Mouse (Mus musculus): Measurements from ENCODE around the gene Aatf. TPM values are rescaled to one million over a fixed set of nuclear protein-coding genes. Genes with fewer than 3 reads are reported as not detected.

The Aatf gene
- total RNA-seq, 2 experiments from 2014 or later = 10.8 to 14.9 TPM

DNA sequence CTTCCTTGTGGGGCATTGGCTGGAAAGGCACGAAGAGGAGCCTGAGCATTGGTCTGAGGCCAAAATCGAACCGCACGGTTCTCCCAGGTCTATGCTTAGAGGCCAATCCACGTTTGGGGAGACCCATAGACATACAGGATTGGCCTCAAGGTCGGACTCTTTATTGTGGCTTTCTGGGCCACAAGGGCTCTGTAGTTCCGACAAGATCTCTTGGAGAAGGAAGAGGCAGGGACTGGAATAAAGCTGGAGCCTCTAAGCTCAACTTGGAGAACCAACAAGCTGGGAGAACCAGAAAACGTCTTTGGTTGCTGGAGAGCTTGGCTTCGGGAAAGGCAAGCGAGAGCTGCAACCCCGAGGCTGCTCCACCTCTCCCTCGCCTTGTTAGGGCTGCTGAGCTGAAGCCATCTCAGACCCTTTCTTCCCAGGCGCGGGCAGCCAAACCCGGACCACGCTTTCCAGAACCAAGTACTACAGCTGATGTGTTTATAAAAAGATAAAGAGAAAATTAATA, 10.1 kb upstream of the Aatf start:
- no peak for DNase-seq
- intact Hi-C loops (cut with DNase I) = loop anchor here (10.0 kb wide), 1 partner anchor 271 kb away; no protein-coding TSS in a partner anchor

DNA sequence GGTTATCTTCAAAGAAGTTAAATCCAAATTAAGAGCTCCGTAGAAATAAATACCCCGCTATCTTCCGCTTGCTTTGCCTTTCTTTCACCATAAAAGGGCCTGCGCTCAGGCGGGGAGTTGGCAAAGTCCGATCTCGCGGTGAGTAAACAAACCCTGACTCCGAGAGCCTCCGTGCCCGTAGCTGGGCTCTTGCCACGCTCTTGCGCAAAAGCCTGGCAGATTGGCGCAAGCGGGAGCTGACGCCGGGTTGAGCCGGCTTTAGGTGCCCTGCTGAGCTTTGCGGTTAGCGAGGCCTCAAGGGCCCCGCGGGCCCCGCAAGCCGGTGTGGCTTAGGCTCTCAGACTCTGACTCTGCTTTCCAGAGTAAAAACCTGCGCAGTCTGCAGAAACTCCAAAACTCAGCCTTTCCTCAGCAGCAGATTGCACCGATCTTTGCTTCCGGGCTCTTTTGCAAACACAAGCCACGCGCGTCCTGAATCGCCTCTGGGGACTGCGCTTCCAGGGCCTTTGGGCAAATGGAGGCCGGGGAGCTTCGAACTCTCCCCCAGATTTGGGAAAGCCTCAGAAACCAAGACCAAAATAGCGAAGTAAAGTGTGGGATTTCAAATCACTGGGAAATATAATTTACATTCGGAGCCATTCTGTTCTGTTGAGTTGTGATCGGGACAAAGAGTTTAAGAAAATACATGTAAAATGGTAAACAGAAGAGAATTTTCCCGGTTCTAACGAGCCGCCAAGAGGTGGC, 9.4 kb upstream of the Aatf start:
- intact Hi-C loops (cut with DNase I) = loop anchor here (10.0 kb wide), 1 partner anchor 272 kb away; no protein-coding TSS in a partner anchor
- peak; percentile 67 to 75 for DNase-seq

DNA sequence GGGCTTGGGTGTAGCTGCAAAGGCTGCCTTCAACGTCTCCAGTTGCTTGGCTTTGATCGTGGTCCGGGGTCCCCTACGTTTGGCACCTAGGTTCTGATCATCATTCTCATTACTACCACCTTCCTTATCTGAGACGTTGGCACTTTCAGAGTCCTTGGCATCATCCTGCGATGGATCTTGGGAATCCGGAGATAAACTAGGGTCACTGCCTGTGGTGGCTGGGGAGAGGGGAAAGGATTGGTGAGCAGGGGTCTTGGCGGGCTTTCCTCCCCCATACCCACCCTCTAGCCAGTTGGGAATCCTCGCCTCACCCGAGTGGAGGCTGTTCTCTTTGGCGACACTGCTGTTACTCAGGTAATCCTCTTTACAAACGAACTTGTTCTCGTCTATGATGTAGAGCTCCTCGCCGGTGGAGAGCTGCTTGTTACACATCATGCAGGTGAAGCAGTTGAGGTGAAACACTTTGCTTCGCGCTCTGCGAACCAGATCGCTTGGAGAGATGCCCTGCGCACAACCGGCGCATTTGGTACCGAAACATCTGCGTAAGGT, 8.5 kb upstream of the Aatf start:
- DNase-seq = no peak
- intact Hi-C loops (cut with DNase I) = loop anchor here (10.0 kb wide), 1 partner anchor 273 kb away; no protein-coding TSS in a partner anchor

DNA sequence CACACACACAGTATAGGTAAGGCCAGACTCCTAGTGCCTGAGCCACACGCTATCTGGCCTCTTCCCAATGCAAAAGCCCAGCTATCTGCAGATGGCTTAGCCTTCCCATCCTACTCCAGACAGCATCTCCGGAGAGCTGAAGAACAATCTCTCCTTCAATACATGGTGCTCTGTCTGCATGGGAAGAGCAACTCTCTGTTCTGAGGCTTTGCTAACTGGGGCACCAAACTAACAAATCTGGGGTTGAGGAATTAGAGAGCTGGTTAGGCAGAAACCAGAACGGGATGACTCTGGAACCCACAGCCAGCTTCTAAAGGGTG, 7.7 kb upstream of the Aatf start:
- intact Hi-C loops (cut with DNase I) = loop anchor here (10.0 kb wide), 1 partner anchor 274 kb away; no protein-coding TSS in a partner anchor
- DNase-seq = no peak

DNA sequence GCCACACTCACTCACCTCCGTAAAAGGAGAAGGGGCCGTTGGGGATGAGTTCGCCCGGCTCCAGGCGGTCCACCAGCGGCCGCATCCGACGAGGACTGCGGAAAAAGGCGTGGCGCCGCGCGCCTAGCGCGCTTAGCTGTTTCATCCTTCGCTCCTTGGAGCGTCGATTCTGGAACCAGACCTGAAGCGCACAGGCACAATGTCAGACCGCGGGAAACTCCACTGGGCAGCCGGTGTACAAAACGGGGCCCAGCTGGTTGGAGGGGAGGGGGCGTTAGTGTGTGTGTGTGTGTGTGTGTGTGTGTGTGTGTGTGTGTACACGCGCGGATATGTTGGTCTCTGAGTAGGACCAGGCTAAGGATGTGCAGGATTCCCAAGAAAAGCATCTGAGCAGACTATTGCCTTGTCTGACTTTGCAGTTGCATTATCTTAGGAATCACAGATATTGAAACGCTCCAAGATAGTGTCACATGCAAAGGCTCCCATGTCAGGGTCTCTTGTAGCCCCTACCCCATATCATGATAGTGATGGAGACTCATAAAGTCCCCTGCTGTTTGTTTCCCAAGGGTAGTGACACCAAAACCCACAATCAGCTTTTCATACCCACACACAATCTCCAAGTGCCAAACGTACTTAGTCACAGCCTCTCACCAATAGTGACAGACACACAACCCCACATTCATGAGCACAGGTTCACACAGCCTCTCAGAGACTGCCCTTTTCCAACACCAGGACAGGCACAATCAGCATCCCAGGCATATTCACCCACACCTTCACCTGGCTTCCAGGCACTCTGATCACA, 7.1 kb upstream of the Aatf start:
- intact Hi-C loops (cut with DNase I) = loop anchor here (10.0 kb wide), 1 partner anchor 274 kb away; no protein-coding TSS in a partner anchor
- no peak for DNase-seq

DNA sequence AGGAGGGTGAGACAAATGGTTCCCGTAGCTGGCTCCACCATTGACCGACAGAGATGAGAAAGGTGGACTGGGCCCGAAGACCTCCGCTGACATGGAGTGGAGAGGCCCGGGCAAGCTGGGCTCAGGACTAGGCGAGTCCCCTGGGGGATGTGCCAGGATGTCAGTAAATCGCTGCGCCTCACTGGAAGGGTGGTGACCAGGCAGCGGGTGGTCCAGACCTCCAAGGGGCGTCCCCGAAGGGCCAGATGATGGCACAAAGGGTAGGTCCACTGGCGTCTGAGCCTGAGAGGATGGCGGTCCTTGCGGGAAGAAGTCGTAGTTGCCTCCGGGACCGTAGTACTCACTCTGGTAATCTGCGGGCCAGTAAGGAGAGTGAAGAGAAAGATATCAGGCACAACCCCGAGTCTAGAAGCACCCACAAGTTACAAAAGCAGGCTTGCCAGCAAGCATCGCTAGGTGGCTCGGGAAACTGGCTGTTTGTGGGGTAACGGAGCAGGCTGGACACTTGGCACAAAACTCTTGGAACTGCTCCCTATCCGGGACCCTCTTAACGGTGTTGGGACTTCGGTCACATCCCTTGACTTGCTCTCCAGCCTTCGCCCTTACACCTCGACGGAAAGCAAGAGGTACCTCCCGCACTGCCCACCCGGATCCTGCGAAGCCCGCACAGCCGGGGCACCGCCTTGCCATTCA, 6.4 kb upstream of the Aatf start:
- DNase-seq = no peak
- intact Hi-C loops (cut with DNase I) = loop anchor here (10.0 kb wide), 1 partner anchor 275 kb away; no protein-coding TSS in a partner anchor

DNA sequence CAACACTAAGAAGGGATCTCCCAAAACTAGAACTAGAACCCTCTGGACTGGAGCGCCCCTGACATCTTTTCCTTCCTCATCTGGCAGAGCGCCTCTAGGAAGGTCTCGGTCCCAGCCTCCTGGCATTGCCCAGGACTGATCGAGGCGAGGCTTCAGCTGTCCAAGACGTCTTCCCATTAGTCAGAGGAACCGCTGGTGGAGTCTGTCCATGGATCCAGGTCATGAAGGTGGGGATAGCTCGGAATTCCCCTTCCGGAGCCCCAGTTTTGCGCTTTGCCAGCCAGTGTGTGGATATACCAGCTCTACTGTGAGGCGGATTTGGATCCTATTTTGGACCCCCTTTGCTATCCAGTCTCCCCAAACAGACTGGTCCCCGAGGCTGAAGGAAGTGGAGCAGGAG, 5.7 kb upstream of the Aatf start:
- intact Hi-C loops (cut with DNase I) = no loop called here

DNA sequence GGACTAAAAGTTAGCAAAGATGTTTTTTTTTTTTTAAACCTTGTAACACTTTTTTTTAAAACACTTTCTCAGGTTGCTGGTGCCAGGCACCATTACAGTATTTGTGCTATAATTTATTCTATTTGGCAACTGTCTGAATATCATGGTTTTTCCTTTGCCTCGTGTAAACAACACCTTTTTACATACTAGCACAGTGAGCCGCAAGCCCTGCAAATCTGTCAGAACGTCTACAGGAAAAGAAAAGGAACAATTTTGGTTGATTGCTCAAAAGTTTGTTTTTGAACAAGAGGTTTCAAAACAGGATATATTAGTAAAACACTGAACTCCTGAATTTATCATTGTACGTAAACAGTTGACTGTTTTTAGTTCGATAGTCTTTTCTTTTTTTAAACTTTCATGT, 4.9 kb upstream of the Aatf start:
- intact Hi-C loops (cut with DNase I) = no loop called here
- no peak for DNase-seq

More for the DNA sequence above, 5.7 kb upstream of the Aatf start:
- DNase-seq = no peak

DNA sequence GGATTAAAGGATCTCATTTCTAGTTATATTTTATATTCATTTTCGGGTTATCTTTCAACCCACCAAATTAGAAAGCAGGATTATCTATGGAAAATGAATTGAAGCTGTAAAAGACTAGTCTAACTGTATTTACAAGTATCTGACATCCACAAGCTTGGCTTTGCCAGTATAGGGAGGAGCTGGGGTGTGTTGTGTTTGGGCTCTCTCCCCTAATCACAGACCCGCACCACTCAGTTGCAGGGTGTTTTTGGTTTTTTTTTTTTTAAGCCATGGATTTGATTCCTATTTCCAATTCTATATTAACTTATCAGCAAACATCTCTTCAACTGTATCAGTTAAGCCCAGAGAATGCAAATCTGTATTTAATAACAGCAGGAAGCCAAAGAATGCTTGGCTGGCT, 4.1 kb upstream of the Aatf start:
- intact Hi-C loops (cut with DNase I) = no loop called here
- DNase-seq = no peak

DNA sequence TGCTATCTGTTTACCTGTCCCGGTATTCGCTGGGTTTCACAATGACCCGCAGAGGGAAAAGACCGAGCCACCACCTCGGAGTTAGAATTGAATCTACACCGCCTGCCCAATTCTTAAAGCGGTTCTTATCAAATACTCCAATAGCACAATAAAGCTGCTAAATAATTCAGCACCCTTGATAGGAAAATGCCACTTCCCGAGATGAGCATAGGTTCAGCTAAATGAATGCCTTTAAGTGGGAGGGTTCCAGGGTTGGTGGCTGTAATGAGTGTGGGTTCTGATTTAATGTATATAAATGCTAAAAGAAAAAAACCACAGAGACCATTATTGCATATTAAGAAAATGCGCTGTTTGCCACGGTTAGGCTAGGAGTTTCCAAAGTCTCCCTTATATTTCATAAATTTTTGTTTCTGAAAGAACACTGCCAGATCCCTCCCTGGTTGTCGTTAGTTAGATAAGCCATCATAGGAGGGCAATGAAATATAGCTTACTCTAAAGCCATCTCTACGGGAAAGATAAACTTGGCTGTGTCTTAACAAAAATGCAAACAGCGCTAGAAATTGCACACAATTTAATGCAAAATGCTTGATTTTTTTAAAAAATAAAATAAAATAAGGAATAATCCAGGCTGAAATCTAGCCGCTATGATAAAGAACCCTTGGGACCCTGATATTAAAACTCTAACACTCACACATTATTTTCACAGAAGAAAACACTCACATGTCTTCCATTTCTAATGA, 3.3 kb upstream of the Aatf start:
- intact Hi-C loops (cut with DNase I) = no loop called here
- DNase-seq = no peak

DNA sequence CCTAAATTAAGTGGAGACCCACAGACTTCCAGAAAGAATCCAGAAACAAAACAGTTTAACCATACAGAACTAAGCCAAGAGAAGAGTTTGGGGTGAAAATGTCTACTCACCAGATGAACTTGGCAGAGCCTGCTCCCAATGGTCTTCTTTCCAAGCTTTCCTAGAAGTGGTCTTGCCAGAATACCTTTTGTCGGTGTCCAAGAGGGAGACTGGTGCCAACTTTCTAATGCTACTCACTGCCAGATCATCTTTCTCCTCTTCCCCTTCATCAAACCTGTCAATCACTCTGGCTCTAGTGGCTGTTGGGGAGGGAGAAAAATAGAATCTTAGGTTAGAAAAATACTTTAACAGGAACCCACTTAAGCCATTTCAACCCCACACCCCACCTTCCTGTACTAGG, 1.3 kb downstream of the Aatf start:
- no peak for DNase-seq

DNA sequence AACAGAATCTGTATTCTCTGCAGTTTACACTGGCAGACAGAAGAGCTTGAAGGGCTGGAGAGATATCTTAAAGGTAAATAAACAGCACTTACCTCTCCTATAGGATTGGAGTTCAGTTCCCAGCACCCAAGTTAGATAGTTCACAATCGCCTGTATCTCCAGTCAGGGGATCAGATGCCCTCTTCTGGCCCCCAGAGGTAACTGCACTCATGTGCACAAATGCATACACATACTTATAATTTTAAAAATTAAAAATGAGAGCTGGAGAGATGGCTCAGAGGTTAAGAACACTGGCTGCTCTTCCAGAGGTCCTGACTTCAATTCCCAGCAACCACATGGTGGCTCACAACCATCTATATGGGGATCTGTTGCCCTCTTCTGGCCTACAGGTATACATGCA, 9.0 kb downstream of the Aatf start:
- intact Hi-C loops (cut with DNase I) = no loop called here
- DNase-seq = no peak

More for the DNA sequence above, 1.3 kb downstream of the Aatf start:
- intact Hi-C loops (cut with DNase I) = no loop called here

DNA sequence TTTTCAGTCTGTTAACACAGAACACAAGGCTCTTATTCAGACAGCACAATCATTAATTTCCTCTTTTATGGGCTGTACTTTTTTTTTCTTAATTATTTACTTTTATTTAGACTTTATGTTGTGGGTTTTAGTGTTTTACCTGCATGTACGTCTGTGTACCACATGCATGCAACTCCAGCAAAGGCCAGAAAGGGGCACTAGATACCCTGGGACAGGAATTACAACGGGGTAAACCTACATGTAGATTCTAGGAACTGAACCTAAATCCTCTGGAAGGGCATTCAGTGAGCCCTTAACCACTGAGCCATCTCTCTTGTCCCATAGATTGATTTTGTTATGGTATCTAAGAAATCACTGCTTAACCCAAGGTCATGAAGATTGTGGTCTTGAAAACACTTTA, 15.4 kb downstream of the Aatf start:
- intact Hi-C loops (cut with DNase I) = no loop called here
- no peak for DNase-seq

DNA sequence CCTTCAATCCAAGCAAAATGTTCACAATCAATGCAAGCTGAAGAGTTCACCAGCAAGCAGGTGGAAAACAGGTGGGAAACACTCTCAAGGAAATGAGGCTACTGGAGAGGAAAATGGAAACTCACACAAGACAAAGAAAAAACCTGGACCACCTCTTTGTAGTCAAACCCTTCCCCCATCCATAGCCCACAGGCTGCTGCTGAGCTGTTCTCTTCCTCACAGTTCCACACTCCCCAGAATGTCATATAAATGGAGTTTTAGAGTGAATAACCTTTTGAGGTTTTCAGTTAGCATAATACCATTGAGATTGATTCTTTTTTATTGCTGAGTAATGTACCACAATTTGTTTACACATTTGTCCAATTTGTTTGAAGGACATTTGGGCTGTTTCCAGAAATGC, 16.4 kb downstream of the Aatf start:
- no peak for DNase-seq
- intact Hi-C loops (cut with DNase I) = no loop called here

DNA sequence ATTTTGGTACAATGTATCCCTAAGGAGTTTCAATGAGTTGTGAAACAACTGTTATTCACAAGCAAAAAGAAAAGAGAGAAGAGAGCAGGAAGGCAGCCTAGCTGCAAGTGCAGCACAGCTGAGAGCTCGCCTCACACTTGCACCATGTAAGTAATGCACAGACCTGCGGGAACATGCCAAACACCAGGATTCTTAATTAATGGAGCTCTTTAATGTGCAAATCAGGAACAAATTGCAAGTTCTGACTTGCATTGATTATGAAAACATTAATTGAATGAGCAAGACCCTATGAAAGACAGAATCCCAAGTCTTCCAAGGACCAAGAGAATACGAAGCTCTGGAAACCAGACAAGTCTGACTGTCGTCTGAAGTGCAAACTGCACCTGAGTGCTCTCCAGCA, 17.5 kb downstream of the Aatf start:
- intact Hi-C loops (cut with DNase I) = no loop called here
- no peak for DNase-seq

DNA sequence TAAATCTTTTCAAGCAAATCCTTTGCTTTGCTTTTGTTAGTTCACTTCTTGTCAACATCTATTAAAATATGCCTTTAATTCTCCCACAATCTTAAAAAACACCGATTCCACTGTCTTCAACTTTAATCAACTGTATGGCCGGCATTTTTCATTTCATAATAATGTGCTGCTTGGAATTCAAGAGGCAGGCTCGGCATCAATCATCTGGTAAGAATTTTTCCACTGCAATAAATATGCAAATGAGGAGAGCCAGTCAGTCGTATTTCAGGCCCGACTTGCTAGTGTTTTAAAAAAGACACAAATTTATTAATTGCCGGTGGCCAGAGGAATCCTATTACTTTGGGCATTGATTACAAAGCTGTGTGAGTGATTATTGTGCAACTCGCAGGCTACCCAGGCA, 31.7 kb downstream of the Aatf start:
- no peak for DNase-seq
- intact Hi-C loops (cut with DNase I) = no loop called here

DNA sequence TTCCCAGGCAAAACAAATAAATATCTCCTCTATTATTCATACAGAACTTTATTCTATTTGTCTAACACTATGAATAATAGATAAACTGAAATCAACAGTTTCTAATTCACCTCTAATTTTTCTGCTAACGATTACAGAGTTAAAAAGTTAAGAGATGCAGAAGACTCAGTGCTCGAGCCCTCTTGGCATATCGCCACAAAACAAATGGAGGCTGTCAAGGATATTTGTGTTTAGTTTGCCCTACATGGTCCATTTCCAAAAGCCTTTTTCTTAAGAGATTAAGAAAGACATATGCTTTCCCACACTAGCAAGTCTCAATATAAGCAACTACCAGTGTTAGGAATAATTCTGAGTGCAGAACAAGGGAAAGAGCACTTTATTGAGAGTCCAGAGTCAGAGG, 32.9 kb downstream of the Aatf start:
- intact Hi-C loops (cut with DNase I) = no loop called here
- no peak for DNase-seq

DNA sequence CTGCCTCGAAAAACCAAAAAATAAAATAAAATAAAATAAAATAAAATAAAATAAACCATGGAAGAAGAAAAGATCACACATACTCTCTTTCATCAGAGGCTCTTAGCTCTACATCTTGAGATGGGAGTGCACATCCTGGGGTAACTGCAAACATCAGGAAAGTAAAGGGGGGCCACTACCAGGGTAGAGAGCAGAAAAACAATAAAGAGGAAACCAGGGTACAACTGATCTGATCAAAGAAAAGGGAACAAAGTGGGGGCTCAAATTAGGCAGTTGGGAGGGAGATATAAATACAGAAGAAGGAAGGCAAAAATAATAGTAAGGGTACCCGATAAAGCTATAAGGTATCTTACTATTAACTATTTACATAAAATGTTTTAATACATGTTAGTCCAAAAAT, 36.7 kb downstream of the Aatf start:
- no peak for DNase-seq
- intact Hi-C loops (cut with DNase I) = no loop called here

DNA sequence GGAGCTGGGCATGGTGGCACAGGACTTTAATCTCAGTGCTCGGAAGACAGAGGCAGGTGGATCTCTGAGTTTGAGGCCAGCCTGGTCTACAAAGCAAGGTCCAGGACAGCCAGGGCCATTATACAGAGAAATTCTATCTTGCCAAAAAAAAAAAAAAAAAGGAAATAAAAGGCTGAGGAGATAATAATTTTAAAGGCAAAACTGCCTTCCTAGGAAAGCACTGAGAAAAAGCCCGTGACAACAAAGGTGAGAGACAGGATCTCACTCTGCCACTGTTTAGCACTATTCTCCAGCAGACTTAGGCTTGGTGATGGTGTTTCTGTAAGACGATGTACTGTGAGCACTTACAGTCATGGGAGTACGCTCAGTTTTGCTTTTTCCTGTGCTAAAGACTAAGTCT, 37.3 kb downstream of the Aatf start:
- DNase-seq = no peak
- intact Hi-C loops (cut with DNase I) = no loop called here

DNA sequence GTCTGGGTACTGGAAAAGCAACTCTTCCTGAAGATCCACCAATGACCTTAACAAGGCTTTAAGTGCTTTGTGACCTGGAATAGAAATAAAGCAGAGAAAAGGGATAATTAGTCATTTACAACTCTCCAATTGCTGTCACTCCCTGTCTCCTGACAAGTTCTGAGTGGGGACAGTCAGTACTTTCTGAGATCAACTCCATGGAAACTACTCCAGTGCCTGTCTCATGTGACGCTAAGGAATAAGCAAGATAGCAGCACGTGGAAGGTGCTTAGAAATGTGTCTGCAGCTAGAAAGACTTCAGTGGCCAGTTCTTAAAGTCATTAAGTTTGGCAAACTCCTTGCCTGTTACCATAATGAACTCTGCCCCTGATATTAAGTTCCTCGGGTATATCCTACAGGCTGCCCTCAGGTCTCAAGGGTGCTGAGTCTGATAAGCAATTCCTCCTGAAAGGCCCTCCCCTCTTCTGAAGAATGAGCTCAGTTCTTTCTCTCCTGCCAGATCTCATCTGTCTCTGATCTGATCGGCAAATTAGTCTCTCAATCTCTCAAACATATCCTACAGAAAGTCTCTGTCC, 40.1 kb downstream of the Aatf start:
- no peak for DNase-seq
- intact Hi-C loops (cut with DNase I) = no loop called here
